Mouse (Mus musculus): ENCODE data around the gene Fbxl19.
A peak's percentile ranks its signal among the peaks of the same experiment; 100 is the strongest.

Fbxl19 gene

GRCm38 (mm10) chr7:127801010-127801621 lies 56.8 kb downstream of the Fbxl19 start:
- no peak for DNase-seq (ENCODE audit: low spot score)

GRCm38 (mm10) chr7:127802313-127802712 lies 58.0 kb downstream of the Fbxl19 start:
- DNase-seq (ENCODE audit: low spot score) = no peak

GRCm38 (mm10) chr7:127808821-127809220 lies 64.5 kb downstream of the Fbxl19 start:
- DNase-seq (ENCODE audit: low spot score) = no peak

- no peak for DNase-seq (ENCODE audit: low spot score)
Observed at GRCm38 (mm10) chr7:127809846-127810245, 65.5 kb downstream of the Fbxl19 start.

GRCm38 (mm10) chr7:127810650-127811049 lies 66.3 kb downstream of the Fbxl19 start:
- no peak for DNase-seq (ENCODE audit: low spot score)

GRCm38 (mm10) chr7:127811240-127811639 lies 66.9 kb downstream of the Fbxl19 start:
- DNase-seq (ENCODE audit: low spot score) = no peak

- no peak for DNase-seq (ENCODE audit: low spot score)
Observed at GRCm38 (mm10) chr7:127812292-127812691, 67.9 kb downstream of the Fbxl19 start.

GRCm38 (mm10) chr7:127813821-127814220 lies 69.5 kb downstream of the Fbxl19 start:
- no peak for DNase-seq (ENCODE audit: low spot score)

GRCm38 (mm10) chr7:127814241-127814921 lies 70.0 kb downstream of the Fbxl19 start:
- peak; percentile 56 for DNase-seq (ENCODE audit: low spot score)

GRCm38 (mm10) chr7:127815116-127815665 lies 70.8 kb downstream of the Fbxl19 start:
- no peak for DNase-seq (ENCODE audit: low spot score)

- DNase-seq (ENCODE audit: low spot score) = peak; percentile 45
Observed at GRCm38 (mm10) chr7:127815954-127816821, 71.8 kb downstream of the Fbxl19 start.

GRCm38 (mm10) chr7:127817053-127817452 lies 72.7 kb downstream of the Fbxl19 start:
- DNase-seq (ENCODE audit: low spot score) = no peak

GRCm38 (mm10) chr7:127817776-127818175 lies 73.4 kb downstream of the Fbxl19 start:
- no peak for DNase-seq (ENCODE audit: low spot score)
